Mouse (Mus musculus): Measurements from ENCODE around the gene Coq7.

Gene Coq7

DNA sequence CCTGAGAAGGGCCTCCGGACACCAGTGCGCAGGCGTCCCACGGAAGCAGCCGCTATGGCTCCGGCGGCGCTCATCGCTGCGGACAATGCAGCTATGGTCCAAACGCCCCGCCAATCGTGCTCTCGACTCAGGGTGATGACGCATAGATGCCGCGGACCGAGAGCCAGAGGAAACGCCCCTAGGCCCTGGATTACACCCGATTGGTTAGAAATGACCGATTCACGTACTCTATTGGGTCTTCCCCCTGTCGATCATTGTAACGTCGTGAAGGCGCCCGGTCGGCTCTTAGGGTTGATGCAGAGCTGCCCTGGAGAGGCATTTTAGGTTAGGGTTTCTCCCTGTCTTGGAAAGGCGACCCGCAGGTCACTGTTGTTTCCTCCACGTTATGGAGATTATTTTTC lies at the start of gene Coq7:
Gene Coq7, minus strand, starts transcription at position 179 of the 401 bp plus-strand sequence.
- peak; percentile 97 for DNase-seq (ENCODE audit: low read depth)

GRCm38 (mm10) chr7:118579938-118580337 lies 46.8 kb upstream of the Coq7 start:
- no peak for DNase-seq (ENCODE audit: low read depth)

DNA sequence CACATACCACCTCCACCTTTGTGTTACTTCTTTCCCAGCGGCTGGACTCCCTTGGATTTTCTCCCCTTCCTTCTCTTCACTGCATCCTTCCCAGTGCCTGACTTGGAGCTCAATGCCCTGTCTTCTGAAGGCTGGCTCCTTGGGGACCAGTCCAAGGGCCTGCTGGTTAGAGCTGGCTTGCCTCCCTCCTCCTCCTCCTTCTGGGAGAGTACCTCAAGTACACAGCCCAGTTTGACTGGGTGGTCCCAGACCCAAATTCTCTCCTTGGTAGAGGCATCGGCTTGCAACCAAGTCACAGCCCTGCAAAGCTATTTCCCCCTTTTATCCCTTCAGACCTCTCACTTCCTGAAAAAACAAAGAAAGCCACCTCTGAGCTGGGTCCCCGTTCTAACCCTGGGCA lies 45.1 kb upstream of the Coq7 start:
- DNase-seq (ENCODE audit: low read depth): no peak

- DNase-seq (ENCODE audit: low read depth): no peak
Measured at GRCm38 (mm10) chr7:118572039-118572438, 38.9 kb upstream of the Coq7 start.

GRCm38 (mm10) chr7:118571350-118571749 lies 38.2 kb upstream of the Coq7 start:
- no peak for DNase-seq (ENCODE audit: low read depth)

GRCm38 (mm10) chr7:118569121-118569543 lies 36.0 kb upstream of the Coq7 start:
- DNase-seq (ENCODE audit: low read depth): no peak

- no peak for DNase-seq (ENCODE audit: low read depth)
Measured at GRCm38 (mm10) chr7:118554290-118554689, 21.1 kb upstream of the Coq7 start.

DNA sequence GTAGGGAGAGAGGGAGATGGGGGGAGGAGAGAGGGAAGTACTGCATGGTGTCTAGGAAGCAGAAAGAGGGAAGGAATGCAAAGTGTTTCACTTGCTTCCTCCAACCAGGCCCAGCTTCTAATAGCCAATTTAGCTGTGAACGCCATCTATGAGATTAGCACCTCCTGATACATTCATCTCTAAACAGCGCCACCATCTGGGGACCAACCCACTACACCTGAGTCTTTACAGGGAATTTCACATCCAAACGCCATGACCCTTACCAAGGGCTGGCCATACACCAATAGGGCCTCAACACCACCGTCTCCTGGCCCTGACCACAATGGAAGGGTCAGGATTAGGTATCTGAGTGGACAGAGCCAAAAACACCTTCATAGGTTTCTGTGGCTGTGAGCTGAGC lies 20.7 kb upstream of the Coq7 start:
- no peak for DNase-seq (ENCODE audit: low read depth)

- DNase-seq (ENCODE audit: low read depth): no peak
Measured at GRCm38 (mm10) chr7:118547451-118547850, 14.3 kb upstream of the Coq7 start.

DNA sequence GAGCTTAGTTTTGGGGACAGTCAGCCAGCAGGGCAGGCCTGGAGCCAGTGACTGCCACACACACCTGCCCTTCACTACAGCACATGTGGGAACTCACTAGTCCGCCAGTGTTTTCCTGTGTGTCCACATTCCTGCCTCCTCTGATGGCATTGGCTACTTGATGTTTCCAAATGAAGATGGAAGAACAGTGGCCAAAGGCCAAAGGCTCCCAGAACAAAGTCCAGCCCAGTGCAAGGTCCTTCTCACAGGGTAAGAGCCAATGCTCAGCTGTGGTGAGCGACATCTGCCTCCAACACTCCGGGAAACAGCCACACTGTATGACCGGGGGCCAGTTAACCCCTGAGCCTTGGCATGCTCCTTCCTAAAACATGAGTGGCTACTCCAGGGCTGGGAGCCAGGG lies 11.0 kb upstream of the Coq7 start:
- DNase-seq (ENCODE audit: low read depth): no peak

DNA sequence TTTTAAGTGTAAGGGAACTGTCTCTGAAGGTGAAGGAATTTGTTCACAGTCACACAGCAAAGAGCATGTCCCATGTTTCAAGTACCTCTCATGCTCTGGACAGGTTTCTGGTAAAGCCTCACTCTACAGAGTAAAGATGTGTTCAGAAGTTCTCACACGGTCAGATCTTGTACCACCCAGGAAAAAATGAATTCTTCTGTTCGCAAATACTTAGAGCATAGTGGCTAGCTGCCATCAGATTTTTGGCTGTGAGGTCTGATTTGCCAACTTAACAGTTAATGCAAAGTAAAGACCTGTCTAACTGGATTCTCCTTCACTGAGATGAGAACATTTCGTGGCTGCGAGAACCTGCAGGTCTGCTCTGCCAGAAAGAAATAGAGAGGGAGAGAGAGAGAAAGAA lies 1.9 kb upstream of the Coq7 start:
- no peak for DNase-seq (ENCODE audit: low read depth)

GRCm38 (mm10) chr7:118534326-118534725 lies 1.2 kb upstream of the Coq7 start:
- DNase-seq (ENCODE audit: low read depth): no peak

DNA sequence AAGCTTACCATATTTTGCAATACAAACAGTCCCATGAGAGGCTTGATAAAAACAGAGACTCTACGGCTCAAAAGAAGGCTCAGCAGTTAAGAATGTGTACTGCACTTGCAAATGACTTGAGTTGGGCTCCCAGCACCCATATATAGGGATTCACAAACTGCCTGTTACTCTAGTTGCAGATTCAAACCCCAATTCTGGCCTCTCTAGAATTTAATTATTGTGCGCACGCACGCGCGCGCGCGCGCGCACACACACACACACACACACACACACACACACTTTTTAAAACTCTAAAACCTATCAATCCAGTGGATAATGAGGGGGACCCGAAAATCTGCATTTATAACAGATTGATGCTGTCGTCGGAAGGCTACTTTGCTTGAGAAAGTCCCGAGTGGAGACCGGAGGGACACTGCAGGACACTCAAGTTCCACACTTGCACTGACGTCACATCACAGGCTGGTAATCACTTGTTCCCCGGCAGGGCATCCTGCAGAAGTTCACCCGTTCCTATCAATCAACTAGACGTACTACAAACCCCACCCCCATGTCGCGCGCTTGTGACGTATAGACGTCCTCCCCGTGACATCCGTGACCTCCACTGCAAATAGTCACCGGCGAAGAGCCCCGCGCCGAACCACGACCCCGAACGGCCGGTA lies 508 bp downstream of the Coq7 start:
- peak; percentile 94 for DNase-seq (ENCODE audit: low read depth)

- peak; percentile 34 for DNase-seq (ENCODE audit: low read depth)
Measured at GRCm38 (mm10) chr7:118526967-118527366, 6.2 kb downstream of the Coq7 start.

- DNase-seq (ENCODE audit: low read depth): no peak
Measured at GRCm38 (mm10) chr7:118522077-118522476, 11.1 kb downstream of the Coq7 start.

GRCm38 (mm10) chr7:118519661-118520060 lies 13.5 kb downstream of the Coq7 start:
- DNase-seq (ENCODE audit: low read depth): no peak

GRCm38 (mm10) chr7:118518687-118519086 lies 14.5 kb downstream of the Coq7 start:
- DNase-seq (ENCODE audit: low read depth): peak; percentile 80

DNA sequence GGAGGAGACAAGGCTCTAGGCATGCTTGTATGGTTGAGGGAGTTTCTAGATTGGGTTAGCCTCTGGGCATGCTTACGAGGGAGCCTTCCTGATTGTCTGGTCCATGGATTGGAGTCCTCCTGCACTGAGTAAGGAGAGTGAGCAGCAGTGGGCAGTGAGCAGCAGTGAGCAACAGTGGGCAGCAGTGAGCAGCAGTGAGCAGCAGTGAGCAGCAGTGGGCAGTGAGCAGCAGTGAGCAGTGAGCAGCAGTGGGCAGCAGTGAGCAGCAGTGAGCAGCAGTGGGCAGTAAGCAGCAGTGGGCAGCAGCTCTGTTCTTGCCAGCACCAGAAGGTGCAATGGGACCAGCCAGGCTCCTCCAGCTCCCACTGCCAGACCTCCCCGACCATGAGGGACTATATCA lies 15.3 kb downstream of the Coq7 start:
- DNase-seq (ENCODE audit: low read depth): peak; percentile 61

- DNase-seq (ENCODE audit: low read depth): peak; percentile 71
Measured at GRCm38 (mm10) chr7:118508556-118508955, 24.6 kb downstream of the Coq7 start.

DNA sequence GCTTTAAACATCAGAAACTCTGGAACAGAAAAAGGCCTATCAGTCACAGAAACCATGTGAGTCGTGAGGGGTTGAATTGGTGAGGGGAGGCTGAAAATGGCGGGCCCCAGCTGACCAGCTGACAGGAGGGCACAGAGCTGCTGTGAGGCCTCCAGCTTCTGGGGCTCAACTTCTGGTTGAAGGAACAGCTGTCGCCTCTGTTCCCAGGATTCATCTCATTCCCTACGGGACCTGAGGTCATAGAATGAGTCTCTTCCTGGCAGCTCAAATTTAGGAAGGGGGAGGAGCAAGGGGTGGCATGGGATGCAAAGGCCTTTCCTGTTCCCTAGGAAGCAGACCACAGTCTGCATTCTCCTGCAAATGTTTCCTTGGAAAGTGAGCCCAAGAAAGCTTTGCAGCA lies 29.3 kb downstream of the Coq7 start:
- no peak for DNase-seq (ENCODE audit: low read depth)

GRCm38 (mm10) chr7:118502333-118502732 lies 30.8 kb downstream of the Coq7 start:
- DNase-seq (ENCODE audit: low read depth): no peak

- no peak for DNase-seq (ENCODE audit: low read depth)
Measured at GRCm38 (mm10) chr7:118499784-118500435, 33.2 kb downstream of the Coq7 start.

GRCm38 (mm10) chr7:118498984-118499783 lies 34.0 kb downstream of the Coq7 start:
- DNase-seq (ENCODE audit: low read depth): no peak

All from NIH3T3 (cell line).